Mouse (Mus musculus) hindbrain, postnatal 0 days (tissue): ENCODE data around the gene Nr2e1. TPM values are rescaled to one million over a fixed set of nuclear protein-coding genes. Genes with fewer than 3 reads are reported as not detected.

Source experiments
- ATAC-seq: fragments of 200-750 bp; cut with Nextera tagmentation; 2 replicates; pipeline ENCODE4 v1.8.0; 2017; ENCODE audit warnings: mild to moderate bottlenecking, moderate TSS enrichment, moderate library complexity
- DNase-seq: peaks from one replicate; pipeline ENCODE4 v3.0.0-alpha.2; 2015; ENCODE audit warnings: low spot score
- H3K27ac ChIP-seq: fragments of 300-500 bp; sonication (generic); 2 replicates; pipeline ENCODE4 v1.5.1; 2014; ENCODE audit warnings: mild to moderate bottlenecking
- H3K27me3 ChIP-seq: fragments of 300-500 bp; sonication (generic); 2 replicates; pipeline ENCODE4 v1.6.1; 2014; ENCODE audit warnings: low read length, mixed read lengths; ENCODE audit not compliant: insufficient read depth
- H3K36me3 ChIP-seq: fragments of 300-500 bp; sonication (generic); 2 replicates; pipeline ENCODE4 v1.6.1; 2014; ENCODE audit warnings: low read length, mixed read lengths; ENCODE audit not compliant: insufficient read depth
- H3K4me1 ChIP-seq: fragments of 300-500 bp; sonication (generic); 2 replicates; pipeline ENCODE4 v1.6.1; 2014; ENCODE audit warnings: antibody characterized with exemption, low read length, mixed read lengths; ENCODE audit not compliant: insufficient read depth
- H3K4me2 ChIP-seq: fragments of 300-500 bp; sonication (generic); 2 replicates; pipeline ENCODE4 v1.6.1; 2014; ENCODE audit warnings: low read depth, mild to moderate bottlenecking, low read length, moderate library complexity, mixed read lengths
- H3K4me3 ChIP-seq: fragments of 300-500 bp; sonication (generic); 2 replicates; pipeline ENCODE4 v1.5.1; 2014; ENCODE audit warnings: low read length
- H3K9ac ChIP-seq: fragments of 300-500 bp; sonication (generic); replicated peaks from 2 replicates; pipeline ENCODE4 v1.6.1; 2014; ENCODE audit warnings: mild to moderate bottlenecking, low read length, moderate library complexity, mixed read lengths
- H3K9me3 ChIP-seq: fragments of 300-500 bp; sonication (generic); 2 replicates; pipeline ENCODE4 v1.6.1; 2016; ENCODE audit warnings: low read length, mixed read lengths
- CTCF ChIP-seq: IDR thresholded peaks from 2 replicates; pipeline ENCODE4 v1.5.1; 2016; ENCODE audit warnings: antibody characterized with exemption, control low read depth, low read depth
- WGBS: fragments of 180-500 bp; shearing (Covaris S2); extraction: QIAGEN DNeasy Blood & Tissue Kit; methylation state at CpG from one replicate; pipeline ENCODE4 v1.1.7; 2014; 5-methylcytosine and 5-hydroxymethylcytosine counted together
- polyA plus RNA-seq: library from polyadenylated mRNA; unstranded; fragments of >200 nt; fragmentation: Nextera tagmentation; extraction: Ambion mirVana; gene quantifications from 2 replicates; pipeline ENCODE4 v1.2.1, GENCODE M21; 2015
- total RNA-seq: library from RNA; depleted of rRNA; stranded (reverse); fragments of >200 nt; gene quantifications from 2 replicates; pipeline ENCODE4 v1.2.3, GENCODE M21; 2014

Gene Nr2e1
- total and polyA plus RNA-seq, 2 experiments from 2014 or later, result 0.10 TPM; not detected in 1

DNA sequence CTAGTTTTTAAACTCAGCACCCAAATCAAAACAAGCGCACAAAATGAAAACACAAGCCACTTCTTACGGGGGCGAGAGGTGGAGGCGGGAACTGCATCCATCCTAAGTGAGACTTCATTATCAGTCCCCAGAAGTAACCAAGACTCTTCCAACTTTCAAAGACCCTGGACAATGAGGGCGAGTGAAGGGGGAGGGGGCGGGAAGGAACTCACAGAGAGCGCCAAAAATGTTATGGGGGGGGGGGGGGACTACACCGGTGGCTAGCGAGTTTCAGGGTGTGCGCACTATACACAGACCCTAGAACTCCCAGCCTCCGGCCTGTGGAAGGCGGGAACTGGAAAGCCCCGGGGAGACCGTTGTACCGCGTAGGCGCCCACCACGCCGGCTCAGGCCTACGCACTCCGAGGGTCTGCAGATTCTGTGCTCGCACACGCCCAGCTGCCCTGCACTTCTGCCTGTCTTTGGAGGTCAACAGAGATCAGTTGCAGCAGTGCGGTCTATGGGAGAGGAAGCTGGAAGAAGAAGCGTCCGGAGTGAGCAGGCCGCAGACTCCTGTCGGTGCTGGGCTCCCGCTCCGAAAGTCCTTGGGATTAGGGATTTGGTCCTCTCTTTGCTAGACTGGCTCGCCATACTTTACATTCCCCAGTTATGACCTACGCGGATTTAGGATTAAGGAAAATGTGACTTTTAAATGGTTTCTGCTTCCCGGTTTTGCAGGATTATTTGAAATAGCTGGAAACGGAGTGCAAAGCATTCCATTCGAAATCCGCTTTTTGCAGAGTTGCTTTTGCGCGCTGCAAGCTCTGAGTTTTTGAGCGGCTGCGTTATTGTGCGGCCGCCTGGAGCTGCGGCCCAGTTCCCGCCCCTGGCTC lies 1.5 kb downstream of the Nr2e1 start:
- ATAC-seq (no peak), DNase-seq (no peak)
- H3K4me1 ChIP-seq, result no peaks in the 10 kb centered on the region
- 1% methylated on average over 43 of the region's 45 CpGs for WGBS
- no peak overlapping the region for H3K27ac ChIP-seq
- H3K4me2 ChIP-seq, result no peak overlapping the region
- no peaks in the 10 kb centered on the region for H3K9me3 ChIP-seq
- no peaks in the 10 kb centered on the region for H3K36me3 ChIP-seq
- H3K4me3 ChIP-seq, result no peak overlapping the region
- no peak for TF ChIP-seq CTCF
- H3K27me3 ChIP-seq, result peaks cover 90% of the 10 kb centered on the region
- no peak overlapping the region for H3K9ac ChIP-seq

DNA sequence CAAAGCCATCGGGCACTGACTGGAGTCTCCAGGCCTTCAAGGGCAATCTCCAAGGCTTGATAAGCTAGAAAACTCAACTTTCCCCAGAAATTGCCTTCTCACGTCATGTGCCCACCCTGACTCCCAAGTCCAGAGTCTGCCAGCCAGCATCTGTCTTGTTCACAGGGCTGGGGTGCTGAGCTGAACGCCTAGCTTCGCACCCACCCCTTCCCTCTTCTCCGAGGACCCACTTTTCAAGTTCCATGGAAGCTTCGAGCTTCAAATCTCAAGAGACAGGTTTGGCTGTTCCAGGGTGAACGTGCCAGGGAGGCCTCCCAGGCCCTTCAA lies 2.5 kb downstream of the Nr2e1 start:
- Histone ChIP-seq H3K36me3 (no peaks in the 10 kb centered on the region), H3K4me1 (no peaks in the 10 kb centered on the region), H3K4me3 (no peak overlapping the region), H3K9ac (no peak overlapping the region), H3K27ac (no peak overlapping the region), H3K9me3 (no peaks in the 10 kb centered on the region), H3K4me2 (no peak overlapping the region), H3K27me3 (peaks cover 89% of the 10 kb centered on the region)
- TF ChIP-seq CTCF, result no peak
- 6% methylated on average over 7 of the region's 7 CpGs for WGBS
- no peak for ATAC-seq
- DNase-seq, result no peak

DNA sequence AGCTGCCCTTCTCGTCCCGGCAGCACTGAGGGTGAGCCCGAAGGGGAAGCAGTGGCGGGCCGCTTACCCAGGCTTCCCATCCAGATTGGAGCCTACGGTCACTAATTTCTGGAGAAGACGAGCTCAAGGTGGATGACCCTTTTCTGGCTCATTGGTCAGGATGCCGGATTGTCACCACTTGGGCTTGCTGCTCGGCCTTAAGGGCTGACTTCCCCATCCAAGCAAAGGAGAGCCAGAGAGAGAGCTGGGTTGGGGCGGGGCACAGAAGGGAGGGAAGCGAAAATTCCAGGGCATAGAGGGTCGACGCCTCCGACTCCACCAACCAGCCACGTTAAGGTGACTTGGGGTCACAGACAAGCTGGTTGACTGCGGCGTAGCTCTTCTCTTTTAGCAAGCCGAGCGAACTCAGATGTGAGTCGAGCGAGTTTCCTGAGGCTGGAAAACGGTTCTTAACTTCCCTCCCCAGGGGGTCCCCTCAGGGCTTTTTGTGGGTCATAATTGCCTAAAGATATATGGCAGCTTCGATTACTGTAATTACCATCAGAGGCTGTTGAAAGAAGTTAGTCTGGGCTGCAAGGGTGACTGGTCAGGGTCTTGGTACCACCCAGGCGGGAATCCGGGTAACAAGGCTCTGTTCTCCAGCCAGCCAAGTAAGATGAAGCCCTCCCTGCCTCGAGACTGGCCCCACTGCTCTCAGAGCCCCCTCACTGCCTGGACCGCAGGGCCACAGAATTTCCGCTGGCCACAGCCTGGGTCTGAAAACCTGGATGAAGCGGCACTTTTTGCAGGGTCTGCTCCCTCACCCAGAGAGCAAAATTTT lies 3.1 kb downstream of the Nr2e1 start:
- no peaks in the 10 kb centered on the region for H3K36me3 ChIP-seq
- WGBS, result 2% methylated on average over 29 of the region's 29 CpGs
- no peak overlapping the region for H3K9ac ChIP-seq
- no peaks in the 10 kb centered on the region for H3K9me3 ChIP-seq
- no peak for ATAC-seq
- no peaks in the 10 kb centered on the region for H3K4me1 ChIP-seq
- H3K4me3 ChIP-seq, result no peak overlapping the region
- DNase-seq, result no peak
- H3K27ac ChIP-seq, result no peak overlapping the region
- H3K4me2 ChIP-seq, result no peak overlapping the region
- TF ChIP-seq CTCF, result no peak
- H3K27me3 ChIP-seq, result peaks cover 89% of the 10 kb centered on the region

DNA sequence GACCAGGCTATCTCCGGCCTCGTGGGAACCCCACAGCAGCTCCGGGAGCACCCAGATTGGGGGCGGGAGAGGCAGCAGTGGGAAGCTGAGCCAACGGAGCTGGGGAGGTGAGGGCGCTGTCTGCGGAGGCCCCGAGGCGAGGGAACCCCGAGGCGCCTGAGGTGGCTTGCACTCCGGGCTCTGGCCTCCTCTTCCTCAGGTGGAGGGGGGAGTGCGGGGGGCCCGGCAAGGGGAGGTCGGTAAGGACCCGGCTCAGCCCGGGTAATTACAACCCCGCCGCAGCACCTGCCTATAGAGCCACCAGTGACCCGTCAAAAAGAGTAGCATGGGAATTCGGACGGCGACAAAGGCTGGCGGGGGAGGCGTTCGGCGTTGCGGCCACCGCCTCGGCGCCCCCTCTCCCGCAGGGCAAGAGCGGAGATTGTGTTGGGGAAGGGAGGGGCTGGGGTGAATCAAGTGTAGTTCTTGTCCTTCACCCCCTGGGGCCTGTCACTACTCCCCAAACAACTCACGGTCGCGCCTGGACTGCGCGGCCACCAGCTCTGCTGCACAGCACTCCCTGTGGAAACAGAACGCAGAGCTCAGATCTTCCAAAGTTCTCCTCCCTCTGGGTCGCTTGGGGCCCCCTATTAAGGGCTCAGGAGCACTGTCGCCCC lies 3.8 kb downstream of the Nr2e1 start:
- no peaks in the 10 kb centered on the region for H3K9me3 ChIP-seq
- 0 out of 2 replicates have a peak overlapping the region, but pooled peaks have one; percentile 10 for H3K4me2 ChIP-seq
- H3K4me1 ChIP-seq, result no peaks in the 10 kb centered on the region
- H3K36me3 ChIP-seq, result no peaks in the 10 kb centered on the region
- H3K27ac ChIP-seq, result no peak overlapping the region
- WGBS, result 1% methylated on average over 39 of the region's 41 CpGs
- no peak for ATAC-seq
- no peak for DNase-seq
- H3K4me3 ChIP-seq, result no peak overlapping the region
- TF ChIP-seq CTCF, result no peak
- peaks cover 89% of the 10 kb centered on the region for H3K27me3 ChIP-seq
- H3K9ac ChIP-seq, result no peak overlapping the region

DNA sequence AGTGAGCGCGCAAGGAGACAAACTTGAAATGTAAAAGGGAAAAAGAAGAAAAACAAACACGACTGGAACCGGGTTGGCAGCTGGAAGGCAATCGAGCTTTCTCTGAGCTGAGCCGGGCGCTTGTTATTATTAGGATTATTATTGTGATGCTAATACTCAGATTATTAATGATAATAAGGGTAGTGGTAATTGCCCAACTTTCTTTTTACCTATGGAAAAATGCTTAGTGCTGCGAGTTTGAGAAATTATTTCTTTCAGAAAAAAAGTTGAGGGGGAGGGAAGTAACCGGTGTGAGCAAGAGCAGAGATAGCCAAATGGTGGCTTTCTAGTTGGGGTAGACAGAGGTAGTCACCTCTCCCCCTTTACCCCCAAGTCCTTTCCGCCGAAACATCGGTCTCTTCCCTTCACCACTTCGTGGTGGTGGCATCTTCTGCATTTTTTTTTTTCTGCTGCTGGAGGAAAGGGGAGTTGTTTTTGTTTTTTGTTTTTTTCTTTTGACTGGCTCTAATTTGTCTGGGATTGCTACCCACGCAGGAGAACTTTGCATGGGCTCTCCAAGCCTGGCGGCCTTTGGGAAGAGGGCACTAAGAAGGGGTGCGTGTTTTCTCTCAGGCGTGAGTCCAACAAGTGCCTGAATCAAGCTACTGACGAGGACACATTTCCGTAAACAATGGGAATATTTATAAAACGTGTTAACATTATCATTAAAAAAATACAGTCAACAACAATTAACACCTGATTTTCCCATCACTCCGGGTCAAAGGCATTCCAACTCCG lies 4.5 kb downstream of the Nr2e1 start:
- Histone ChIP-seq H3K27ac (no peak overlapping the region), H3K9me3 (no peaks in the 10 kb centered on the region), H3K4me2 (no peak overlapping the region), H3K36me3 (no peaks in the 10 kb centered on the region), H3K9ac (no peak overlapping the region), H3K4me3 (no peak overlapping the region), H3K4me1 (no peaks in the 10 kb centered on the region), H3K27me3 (peaks cover 89% of the 10 kb centered on the region)
- 2% methylated on average over 22 of the region's 22 CpGs for WGBS
- ATAC-seq (no peak), DNase-seq (no peak)
- TF ChIP-seq CTCF, result no peak

DNA sequence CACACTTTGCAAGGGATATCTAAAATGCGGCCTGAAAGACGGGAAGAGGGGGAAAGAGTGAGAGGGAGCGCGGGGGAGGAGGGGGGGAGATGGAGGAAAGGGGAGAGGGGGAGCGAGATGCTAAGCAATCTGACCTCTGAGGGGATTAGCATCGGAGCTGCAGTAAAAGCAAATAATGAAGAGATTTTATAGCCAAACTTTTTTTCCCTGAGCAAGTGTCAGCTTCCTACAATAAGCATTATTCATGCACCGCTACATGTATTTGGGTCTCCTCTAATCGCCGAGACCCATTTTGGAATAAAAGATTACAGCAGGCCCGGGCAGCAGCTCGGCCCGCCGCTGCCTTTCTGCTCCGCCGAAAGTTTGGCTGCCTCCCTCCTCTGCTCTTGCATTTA lies 5.2 kb downstream of the Nr2e1 start:
- Histone ChIP-seq H3K27me3 (peaks cover 89% of the 10 kb centered on the region), H3K4me3 (no peak overlapping the region), H3K9me3 (no peaks in the 10 kb centered on the region), H3K4me1 (no peaks in the 10 kb centered on the region), H3K36me3 (no peaks in the 10 kb centered on the region), H3K27ac (no peak overlapping the region), H3K4me2 (no peak overlapping the region), H3K9ac (no peak overlapping the region)
- TF ChIP-seq CTCF, result no peak
- WGBS, result 2% methylated on average over 15 of the region's 15 CpGs
- ATAC-seq (no peak), DNase-seq (no peak)
